Mouse (Mus musculus): ENCODE results near the gene Brd1. TPM values are rescaled to one million over a fixed set of nuclear protein-coding genes. Genes with fewer than 3 reads are reported as not detected.
"Not testable (repeated sequence)": the region's sequence is repeated elsewhere in the genome, so short reads cannot be mapped to it uniquely, and the experiment has no call there.

Gene Brd1
- total RNA-seq, 2 experiments from 2014 or later, result 20.9 to 21.6 TPM

DNA sequence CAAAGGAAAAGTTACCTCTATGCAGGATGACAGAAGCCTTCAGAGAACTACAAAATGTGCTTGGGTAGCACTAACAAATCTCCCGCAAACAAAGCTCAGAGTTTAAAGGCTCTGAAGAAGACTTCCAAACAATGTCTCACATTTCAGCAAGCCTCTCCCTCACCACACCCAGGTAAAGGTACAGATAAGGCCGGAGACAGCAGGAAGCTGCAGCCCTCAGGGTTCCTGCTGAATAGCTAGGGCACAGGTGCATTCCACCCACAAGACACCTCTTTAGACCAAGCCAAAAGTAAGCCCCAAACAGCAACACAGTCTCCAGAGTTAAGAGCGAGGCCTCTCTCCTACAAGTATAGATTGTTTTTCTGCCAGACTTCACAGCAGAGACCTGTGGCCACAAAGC lies 3.3 kb downstream of the Brd1 start:
- DNase-seq, result no peak

DNA sequence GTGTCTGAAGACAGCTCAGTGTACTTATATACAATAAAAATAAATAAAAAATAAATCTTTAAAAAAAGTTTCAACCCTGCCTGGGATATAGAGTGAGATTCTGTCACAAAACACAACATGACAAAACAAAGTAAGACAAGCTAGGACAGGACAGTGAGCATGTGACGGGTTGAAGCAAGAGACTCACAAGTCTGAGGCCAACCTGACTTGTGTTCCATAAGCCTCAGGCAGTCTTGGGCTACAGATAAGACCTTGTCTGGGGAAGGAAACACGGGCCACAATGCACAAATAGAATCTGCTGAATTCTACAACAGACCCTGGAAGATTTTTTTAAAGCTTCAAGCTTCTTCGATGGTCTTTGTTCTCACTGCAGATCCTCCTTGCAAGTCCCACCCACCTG lies 6.8 kb downstream of the Brd1 start:
- no peak for DNase-seq

DNA sequence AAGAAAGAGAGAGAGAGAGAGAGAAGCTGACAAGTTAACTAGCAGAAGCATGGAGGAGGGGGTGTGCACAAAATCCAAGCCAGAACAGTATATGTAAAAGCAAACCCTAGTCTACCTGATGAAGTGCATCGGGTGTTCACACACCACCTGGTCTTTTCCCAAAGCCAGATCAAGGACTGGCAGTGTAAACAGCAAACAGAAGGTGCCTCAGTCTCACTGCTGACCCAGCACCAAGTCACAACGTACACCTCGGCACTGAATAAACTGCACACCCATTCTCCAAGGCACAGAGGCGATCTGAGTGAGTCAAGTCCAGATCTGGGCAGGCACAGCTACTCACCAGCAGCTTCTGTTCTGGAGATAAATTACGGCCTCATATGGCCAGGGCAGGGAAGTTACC lies 9.0 kb downstream of the Brd1 start:
- no peak for DNase-seq

DNA sequence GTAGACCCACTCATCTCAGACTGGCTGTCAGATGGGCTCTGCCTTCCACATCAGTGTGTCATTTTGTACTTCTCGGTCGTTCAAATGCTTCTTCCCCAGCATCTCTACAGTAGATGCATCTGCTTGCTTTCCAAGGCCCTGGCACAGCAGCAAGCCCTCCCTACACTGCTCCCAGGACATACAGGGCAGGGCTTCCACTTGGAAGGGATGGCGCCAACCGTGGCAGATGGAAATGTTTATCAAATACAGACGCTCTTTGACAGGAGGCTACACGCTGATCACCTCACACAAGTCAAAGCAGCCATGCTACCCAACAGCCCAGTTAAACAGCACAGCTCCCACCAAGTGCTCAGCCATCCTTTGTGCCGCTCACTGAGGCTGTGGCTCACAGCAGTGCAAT lies 9.7 kb downstream of the Brd1 start:
- DNase-seq, result no peak

DNA sequence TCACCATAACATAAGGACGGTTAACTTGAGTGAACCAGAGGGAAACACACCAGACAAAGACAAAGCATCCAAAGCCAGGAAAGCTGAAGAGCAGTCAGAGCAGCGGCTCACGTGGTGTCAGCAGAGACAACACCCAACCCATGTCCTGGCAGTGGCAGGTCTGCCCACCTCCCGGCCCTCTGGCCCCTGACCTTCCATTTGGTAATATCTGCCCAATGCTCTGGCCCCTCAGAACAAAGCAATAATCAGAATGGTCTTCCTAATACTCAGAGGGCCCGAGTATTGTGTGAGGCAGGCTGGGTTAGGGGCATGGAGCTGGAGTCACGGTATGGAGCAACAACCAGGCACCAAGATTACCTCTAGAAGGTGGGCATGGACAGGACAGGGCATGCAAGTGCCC lies 10.8 kb downstream of the Brd1 start:
- DNase-seq, result no peak

DNA sequence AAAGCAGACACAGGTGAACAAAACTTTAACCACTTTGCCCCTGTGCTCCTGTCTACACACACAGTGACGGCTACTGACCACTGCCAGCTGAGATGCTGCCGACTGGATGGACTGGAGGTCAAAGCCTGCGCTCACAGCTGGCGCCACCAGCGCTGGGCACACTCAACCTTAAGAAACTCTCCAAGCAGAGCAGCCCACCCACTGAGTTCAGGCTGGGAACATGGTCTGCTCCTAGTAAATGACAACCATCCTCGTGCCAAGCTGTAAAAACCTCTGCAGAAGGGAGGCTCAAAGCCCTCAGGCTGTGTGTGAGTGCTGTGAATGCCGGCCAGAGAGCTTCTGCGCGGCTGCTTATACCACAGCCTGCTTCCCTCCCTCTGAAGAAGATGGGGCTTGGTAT lies 16.8 kb downstream of the Brd1 start:
- DNase-seq, result no peak

DNA sequence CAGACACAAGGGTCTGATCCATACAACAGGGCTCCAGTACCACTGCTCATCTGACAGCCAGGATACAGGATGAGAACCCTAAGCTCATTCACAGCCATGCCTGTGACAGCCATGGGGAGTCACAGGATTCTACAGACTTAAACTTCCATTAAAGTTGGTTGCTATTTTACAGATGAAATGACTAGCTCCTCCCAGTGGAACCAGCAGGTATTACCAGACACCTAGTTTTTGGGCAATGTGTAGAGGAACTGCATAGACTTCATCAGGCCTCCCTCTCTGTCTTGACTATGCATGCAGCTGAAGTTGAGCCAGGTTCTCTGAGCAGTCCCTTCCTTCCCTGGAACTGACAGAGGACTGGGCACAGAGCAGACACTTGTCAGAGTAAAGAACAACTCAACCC lies 17.7 kb downstream of the Brd1 start:
- DNase-seq, result no peak

DNA sequence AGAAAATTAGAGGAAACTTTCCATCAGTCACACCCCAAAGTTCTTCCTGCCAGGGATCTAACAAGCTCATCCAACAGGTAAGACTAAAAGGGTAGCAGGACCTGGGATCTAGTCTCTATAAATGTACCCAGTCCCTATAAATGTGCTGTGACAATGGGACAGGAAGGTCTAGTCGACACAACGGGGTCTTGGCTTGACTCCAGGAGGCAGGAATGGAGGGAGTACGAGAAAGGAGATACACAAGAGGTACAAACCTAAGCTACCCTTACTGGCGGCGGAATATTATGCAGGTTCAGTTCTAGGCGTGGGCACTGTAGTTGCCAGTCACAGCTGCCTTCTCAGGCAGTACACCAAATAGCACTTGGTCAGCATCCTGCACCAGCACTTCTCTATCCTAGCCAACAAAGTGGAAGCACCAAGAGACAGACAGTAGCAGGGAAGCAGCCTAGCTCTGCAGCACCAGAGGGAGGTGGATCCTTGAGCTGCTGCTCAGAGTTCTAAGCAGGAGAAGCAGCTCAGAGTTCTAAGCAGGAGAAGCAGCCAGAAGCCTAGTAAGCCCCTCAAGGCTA lies 19.9 kb downstream of the Brd1 start:
- DNase-seq, result no peak

DNA sequence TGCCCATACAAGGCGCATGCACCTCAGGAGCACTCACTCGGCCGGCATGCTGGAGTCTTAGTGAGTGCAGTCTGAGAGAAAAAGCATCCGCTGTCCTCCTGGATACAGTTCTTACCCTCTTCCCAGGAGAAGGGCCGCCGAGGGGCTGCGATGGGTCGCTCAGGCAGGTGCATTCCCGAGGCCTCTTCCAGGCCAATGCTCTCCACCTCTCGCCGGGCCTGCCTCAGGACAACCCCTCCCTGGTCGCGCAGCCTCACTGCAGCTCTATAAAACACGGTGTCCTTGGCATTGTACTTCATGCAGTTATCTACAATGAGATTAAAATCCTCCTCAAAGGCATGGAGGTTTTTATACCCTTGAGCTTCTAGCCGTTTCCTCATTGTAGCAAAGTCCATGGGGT lies 21.5 kb downstream of the Brd1 start:
- no peak for DNase-seq

DNA sequence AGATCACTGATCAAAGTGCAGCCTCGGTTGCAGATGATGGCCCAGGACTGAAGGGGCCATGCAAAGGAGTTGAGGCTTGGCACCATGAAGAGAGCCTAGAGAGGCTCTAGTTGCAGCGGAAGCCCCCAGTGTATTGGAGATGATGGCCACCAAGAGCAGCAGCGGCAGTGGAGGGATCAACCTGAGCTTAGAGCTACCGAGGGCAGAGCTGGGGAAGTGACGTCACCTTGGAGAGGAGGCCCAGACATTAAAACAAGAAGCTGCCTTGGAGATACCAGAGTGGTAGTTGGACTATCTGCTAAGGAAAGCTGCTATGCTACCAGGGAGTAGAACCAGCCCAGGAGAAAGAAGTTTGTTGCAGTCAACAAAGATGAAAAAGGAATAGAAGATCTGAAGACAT lies 24.2 kb downstream of the Brd1 start:
- no peak for DNase-seq

DNA sequence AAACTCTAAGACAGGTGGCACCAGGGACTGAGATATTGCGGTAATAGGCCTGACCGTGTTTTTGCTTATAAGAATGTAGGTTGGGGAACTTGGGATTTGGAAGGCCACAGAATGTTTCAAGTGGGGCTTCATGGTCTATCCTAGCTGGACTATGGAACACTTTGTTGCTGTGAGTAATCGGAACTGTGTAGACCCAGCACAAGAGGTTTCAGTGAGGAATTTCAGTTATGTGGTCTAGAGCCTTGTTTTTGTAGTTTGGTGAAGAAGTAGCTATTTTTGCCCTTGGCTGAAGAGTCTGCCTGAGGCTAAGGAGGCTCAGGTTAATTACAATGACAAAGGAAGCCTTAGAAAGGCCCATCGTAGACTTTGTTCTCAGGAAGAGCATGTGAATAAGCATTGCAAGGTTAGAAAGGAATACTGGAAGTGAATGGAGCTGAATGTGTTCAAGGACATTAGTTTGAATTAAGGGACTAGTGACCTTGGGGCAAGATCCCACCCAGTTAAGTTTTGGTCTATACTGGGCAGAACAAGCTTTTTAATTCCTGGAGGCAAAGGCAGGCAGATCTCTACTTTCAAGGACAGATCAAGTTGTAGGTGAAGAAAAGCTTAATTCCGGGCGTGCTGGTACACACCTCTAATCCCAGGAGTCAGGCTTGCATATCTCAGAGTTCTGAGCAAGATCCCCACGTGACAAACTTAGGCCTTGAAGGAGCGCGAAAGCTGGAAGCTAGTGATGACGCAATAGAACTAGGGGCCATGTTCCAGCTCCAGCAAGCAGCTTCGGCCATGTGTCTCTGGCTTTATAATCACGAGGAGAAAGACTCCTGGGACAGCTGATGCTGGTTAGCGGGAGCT lies 25.1 kb downstream of the Brd1 start:
- no peak for DNase-seq

DNA sequence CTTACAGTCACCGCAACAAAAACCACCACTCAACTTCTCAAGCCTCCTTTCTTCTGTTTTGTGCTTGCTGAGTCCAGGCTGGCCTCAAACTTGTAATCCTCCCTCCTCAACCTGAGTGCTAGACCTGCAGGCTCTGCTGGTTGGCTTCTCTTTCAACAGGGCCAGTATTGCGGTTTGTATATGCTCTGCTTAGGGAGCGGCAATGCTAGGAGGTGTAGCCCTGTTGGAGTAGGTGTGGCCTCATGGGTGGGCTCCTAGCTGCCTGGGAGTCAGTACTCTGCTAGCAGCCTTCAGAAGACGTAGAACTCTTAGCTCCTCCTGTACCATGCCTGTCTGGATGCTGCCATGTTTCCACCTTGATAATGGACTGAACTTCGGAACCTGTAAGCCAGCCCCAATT lies 25.8 kb downstream of the Brd1 start:
- DNase-seq, result no peak

DNA sequence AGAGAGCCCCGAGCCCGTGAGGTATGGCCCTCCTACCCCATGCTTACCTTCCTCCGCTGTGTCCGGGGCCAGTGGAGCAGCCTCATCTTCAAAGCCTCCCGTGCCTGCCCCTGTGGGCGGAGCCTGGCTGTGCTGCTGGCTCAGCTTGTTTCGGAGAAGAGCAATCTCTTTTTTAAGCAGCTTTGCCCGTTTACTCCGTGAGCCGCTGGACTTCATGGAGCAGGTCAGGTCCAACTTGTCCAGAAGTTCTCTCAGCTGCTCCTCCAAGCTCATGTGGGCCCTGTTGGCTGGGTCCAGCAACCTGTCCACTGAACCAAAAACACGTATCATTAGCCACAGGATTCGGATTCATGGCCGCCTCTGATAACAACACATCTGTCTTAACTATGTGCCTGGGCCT lies 27.0 kb downstream of the Brd1 start:
- DNase-seq, result not testable (repeated sequence)

DNA sequence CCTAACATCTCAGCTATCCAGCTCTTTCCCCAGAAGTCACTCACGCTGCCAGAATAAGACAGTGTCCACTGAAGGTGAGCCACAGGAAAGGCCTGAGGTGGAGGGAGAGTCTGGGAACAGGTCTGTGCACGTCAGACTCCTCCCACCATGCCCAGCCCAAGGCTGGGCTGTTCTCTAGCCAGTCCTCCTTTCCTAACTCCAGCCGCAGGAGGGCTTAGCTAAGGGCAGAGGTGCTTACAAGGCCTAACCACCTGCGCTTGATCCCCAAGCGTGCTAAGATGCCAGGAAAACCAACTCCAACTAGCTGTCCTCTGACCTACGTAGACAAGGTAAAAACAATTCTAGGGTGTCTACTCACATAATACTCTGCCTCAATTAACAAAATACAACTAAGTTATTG lies 27.7 kb downstream of the Brd1 start:
- no peak for DNase-seq

DNA sequence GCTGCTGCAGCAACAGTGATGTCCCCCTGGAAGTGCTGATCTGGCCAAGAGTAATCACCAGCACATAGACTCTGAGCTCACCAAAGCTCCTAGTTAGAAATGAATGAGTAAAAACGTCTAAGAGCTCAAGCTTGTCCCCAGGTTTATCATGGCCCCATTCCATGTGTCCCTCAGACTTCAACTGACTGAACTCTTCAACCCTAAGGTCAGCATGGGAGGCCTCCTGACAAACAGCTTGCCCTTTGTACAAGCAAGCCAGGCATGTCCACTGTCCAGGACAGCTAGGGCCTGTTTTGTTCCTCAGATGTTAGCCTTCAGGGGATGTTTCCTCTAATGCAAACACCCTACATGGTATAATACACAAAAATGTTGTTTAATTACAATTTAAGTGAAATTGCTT lies 29.7 kb downstream of the Brd1 start:
- no peak for DNase-seq

DNA sequence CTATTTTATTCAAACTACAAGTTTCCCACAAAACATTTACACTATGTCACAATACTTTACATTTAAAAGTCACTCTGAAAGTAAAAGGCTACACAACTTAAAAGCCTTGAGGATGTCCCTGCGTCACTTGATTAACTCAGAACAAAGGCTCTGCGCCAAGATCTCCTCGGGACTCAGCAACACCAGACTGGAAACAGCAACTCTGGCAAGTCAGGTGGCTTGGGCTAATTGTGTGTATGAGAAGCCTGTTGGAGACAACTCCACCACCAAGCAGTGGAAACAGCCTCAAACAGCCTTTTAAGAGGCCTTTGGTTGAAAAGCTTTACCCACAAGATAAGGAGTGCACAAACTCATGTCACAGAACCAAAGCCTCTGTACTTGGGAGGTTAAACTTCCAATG lies 31.5 kb downstream of the Brd1 start:
- no peak for DNase-seq

DNA sequence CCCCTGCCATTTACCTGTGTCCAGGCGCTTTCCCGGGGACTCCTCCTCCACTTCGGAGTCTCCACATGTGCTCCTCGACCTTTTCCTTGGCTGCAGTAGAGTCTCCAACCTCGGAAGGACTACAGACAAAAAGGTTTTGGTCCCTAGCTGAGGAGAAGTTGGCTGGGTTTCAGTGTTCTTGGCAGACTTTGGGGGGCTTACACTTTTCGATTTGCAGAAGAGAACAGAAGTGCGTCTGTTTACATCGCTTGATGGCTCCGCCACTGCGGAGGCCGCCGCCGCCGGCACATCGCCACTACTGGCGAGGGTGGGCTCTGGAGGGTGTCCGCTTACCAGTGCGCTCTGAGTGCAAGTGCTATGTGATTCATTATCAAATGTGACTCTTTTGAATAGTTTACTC lies 33.3 kb downstream of the Brd1 start:
- DNase-seq, result no peak

DNA sequence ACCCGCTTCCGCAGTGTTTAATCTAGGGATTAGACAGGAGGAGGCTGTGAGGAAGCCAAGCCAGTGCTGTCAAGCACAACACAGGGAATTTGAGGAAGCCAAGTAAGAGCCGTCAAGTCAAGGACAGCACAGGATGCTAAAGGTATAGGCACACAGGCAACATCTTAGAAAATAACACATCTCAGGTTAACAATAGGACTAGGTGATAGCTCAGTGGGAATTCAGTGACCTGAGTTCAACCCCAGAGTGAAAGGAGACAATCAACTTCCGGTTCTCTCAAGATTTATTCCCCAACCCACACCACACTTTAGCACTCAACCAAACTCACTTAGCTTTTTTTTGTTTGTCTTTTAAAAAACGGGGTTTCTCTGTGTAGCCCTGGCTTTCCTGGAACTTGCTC lies 34.5 kb downstream of the Brd1 start:
- no peak for DNase-seq

DNA sequence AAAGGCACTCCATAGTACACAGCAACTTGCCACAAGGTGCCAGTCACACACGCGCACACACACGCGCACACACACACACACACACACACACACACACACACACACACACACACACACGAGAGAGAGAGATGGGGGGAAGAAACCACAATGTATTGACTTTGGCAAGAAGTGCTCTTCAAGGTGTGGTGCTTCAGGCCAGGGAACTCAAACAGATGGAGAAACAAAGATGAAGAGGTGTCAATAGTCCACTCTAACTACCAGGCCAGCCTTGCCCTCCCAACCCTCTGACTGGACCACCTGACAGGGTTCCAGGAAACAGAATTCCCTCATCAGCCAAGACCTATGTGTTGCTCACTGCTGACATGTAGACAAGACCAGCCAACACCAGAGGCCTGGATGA lies 36.4 kb downstream of the Brd1 start:
- DNase-seq, result no peak

DNA sequence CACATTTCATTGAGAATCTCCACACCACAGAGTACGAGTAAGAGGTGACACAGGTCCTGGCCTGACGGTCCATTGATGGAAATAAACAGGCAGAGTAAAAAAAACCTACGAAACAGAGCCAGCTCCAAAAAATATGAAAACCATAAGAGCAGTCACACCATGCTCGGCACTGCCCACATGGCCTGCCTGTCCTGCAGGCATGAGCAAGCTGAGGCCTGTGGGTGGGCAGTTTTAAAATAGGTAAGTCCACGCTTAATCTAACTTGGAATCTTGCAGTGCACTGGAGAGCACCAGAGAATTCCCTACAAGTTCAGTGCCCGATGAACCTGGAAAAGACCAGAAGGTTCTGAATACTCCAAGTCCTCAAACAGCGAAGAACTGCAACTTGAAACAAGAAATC lies 38.0 kb downstream of the Brd1 start:
- no peak for DNase-seq

DNA sequence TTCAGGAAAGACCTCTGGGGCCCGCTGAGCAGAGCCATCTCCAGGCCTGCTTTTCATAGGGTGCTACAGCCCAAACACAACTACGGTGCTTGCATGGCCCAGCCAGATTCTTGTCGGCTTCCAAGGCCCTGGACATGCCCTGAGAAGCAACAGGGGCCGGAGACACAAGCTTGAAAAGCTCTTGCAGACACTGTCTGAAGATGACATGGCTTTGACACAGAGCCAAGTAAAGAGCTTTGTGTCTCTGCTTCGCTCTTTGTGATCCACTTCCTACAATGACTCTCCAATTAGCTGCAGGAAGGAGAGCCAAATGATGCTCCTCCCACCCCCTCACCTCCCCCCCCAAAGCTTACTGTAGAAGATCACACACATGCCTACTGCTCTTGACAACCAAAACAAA lies 40.0 kb downstream of the Brd1 start:
- no peak for DNase-seq

DNA sequence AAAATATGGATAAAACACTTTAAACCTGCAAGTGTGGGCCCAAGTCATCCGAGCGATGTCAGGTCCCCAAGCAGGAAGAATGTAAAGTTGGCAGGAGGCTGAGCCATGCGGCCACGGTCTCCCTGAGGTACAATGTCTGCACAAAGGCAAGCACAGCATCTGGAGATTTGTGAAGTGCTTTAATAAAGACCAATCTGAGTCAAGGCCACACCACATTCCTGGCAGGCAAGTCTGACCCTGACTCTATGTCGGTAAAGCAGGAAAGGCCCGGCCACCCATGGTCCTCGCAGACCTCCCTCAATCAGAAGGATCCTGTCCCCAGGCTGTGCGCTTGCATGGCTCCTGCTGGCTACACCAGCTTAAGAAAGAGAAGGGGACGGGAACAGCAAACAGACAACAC lies 41.3 kb downstream of the Brd1 start:
- DNase-seq, result no peak

DNA sequence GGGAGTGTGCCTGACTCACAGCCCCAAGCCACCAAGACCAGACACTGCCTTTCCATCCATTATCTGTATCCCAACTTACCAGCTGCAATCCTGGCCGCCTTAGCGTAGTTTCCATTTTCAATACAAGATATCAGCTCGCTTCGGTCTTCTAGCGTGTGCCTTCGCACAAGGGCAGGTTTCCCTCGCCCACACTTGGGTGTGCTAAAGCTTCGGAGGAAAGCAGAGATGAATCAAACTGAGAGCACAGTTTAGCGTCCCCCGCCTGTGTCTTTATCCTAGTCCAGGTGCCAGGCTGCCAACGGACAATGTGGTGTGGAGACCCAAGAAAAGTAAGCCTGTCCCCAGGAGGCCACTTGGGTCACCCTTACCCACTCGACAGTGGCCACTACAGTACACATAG lies 42.9 kb downstream of the Brd1 start:
- DNase-seq, result no peak

DNA sequence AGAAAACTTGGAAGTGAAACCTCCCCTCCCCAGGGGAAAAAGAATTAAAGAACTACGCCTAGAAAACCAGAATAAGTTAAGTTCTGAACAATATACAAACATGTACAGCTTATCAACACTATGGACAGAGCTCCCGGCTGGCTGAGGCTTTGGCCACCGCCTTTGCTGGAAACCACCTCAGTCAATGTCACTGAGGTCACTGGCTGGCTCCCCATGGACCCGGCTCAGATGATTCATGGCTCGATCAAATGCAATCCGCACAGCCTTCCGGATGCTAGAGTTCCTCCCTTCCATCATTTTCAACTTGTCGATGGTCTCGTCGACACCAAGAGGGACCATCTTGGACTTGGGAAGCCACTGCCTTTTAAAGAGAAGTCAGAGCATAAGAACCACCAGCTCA lies 45.9 kb downstream of the Brd1 start:
- no peak for DNase-seq

All from gastrocnemius, postnatal 25 days (tissue).